Mouse (Mus musculus) T-helper 17 cell (primary cell): ENCODE results near the gene Prl7a2.

Experiments
- in situ Hi-C, 2 experiments: fragments of 300-600 bp; cut with MboI, MseI; formaldehyde crosslinking; loops; 1 replicate in 1 of 2; 2 replicates in 1 of 2; pipeline ENCODE4 v1.15.1; 2025; ENCODE audit warnings: high pct_unique_total_duplicates in 2 of 2

Prl7a2 gene

DNA sequence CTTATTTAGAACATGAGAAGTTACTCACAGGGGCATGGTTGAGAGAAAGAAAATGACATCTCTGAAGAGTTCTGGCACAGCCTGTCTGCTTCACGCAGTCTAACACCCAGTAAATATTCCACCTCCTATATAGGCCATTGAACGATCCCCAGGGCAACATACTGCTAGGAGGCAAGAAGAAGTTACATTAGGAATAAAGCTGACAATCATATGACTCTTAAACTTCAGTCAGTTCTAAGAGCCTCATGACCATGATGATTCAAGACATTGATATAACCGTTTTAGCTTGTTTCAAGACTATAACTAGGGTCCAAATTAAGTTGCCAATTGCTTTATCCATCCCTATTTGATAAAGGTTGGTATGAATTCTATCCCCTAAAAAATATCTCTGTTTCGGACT, at the start of gene Prl7a2:
Gene Prl7a2 (minus strand): TSS at position 101 of the 400 bp plus-strand sequence.
- in situ Hi-C loops, result no loop called here

DNA sequence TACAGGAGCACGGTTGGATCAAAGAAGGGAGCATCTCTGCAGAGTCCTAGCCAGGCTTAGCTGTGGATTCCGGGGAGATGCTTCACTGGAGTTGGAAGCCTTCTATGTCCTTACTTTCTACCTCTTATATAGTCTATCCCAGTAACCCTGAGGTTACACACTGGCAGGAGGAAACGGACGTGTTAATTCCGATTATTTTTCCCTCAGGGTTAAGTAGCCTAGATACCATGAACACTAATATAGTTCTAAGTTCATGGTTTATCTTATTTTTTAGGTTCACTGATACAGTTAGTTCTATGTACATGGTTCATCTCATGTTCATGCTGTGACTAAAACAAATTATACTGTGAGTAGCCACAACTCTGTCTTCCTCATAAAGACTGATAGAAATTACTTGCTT, 48.8 kb upstream of the Prl7a2 start, which contains the start of gene Prl7d1:
Gene Prl7d1 (minus strand): TSS at position 101 of the 400 bp plus-strand sequence.
- in situ Hi-C loops, result no loop called here

DNA sequence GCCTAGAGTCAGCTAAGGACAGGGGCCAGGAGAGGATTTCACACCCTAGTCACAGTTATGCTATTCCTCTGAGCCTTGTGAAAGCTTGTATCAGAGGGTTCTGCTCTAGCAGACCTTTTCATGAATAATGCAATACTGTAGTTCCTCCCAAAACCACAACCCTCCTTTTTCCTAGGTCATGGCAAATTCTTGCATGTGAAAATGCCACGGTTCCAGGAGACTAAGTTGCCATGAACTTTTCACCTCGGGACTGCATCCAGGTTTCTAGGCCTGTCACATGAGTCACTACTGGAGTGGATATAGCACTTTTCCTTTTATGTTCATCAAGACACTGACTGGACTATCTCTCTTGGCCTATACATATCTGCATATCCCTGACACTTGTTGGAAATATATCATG, 38.7 kb upstream of the Prl7a2 start:
- in situ Hi-C loops, result no loop called here

DNA sequence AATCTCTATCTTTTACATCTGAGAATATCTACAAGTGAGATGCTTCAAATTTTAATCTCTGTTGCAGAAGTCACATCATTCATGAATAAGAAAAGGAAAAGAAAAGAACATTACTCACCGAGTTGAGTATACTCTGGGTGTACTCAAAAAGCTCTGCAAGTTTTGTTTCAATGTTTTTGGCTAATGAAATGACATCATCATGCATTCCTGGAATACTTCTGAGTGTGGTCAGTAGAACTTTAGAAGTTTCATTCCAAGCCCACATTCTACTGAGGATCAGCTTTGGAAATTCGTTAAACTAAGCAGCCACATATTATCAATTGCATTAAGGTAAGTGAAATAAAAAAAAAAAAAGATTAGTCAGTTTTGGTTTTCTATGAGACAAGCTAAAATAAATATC, 7.1 kb downstream of the Prl7a2 start:
- in situ Hi-C loops, result no loop called here

DNA sequence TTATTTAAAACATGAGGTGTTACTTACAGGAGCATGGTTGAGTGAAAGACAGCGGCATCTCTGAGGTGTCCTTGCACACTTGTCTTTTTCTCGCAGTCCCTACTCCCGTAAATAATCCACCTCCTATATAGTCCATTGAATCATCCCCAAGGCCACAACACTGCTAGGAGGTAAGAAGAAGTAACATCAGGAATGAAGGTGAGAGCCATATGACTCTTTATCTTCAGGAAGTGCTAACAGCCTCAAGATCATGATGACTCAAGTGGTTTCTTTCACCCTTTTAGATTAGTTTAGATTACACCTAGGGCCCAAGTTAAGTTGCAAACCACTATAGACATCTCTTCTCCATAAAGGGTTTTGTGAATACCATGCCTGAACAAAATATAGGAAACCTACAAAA, 25.4 kb downstream of the Prl7a2 start, which contains the start of gene Prl7a1:
Gene Prl7a1 (minus strand): TSS at position 101 of the 400 bp plus-strand sequence.
- in situ Hi-C loops, result no loop called here

DNA sequence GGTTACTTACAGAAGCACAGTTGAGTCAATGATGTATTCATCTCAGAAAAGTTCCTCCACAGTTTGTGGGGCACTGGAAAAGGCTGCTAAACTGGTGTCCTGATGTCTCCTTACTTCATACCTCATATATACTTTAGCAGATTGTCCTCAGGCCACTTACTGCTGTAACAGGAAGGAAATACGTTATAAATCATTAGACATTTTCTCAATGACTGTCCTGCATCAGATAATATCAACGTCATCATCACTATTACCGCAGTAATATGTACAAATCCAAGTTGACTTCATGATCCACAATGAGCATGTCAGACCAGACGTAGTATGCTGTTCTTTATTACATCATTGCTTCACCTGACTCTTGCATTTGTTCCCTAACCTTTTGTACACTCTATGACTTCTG, 57.4 kb downstream of the Prl7a2 start, which contains the start of gene Prl7b1:
Gene Prl7b1 (minus strand): TSS at position 101 of the 400 bp plus-strand sequence.
- in situ Hi-C loops, result loop anchor here in 1 of 2 experiments (10.0 kb wide), 1 partner anchor 854 kb away; no protein-coding TSS in a partner anchor
